Mouse (Mus musculus) megakaryocyte, adult 5-6 weeks (primary cell): ENCODE data around the gene Naa35. TPM values are rescaled to one million over a fixed set of nuclear protein-coding genes. Genes with fewer than 3 reads are reported as not detected.
"Not testable (repeated sequence)": the region's sequence is repeated elsewhere in the genome, so short reads cannot be mapped to it uniquely, and the experiment has no call there.

Experiments used
- ATAC-seq: 2 replicates; pipeline ENCODE4 v1.8.0; 2016; ENCODE audit warnings: mild to moderate bottlenecking, inconsistent platforms; ENCODE audit not compliant: poor library complexity, severe bottlenecking
- total RNA-seq, 2 experiments: library from RNA; stranded (forward) in 1 of 2; stranded (reverse) in 1 of 2; fragments of 153-499, 151-499 nt in 1 of 2; fragments of 221-1000, 200-1000 nt in 1 of 2; gene quantifications; 2 replicates each; pipeline versions ENCODE4 v1.2.3 to v1.2.4; 2015 to 2017

Naa35 gene
- total RNA-seq, 2 experiments from 2014 or later: 30.4 to 76.1 TPM

GRCm38 (mm10) chr13:59572549-59572948, 12.5 kb upstream of the Naa35 start:
- ATAC-seq: no peak

GRCm38 (mm10) chr13:59580954-59581353, 4.1 kb upstream of the Naa35 start:
- no peak for ATAC-seq

- peak; percentile 11; the same call in 1 of the 2 replicates for ATAC-seq
Measured at GRCm38 (mm10) chr13:59584481-59584880, 578 bp upstream of the Naa35 start.

GRCm38 (mm10) chr13:59585648-59586005, 568 bp downstream of the Naa35 start:
- peak; percentile 20; the same call in 1 of the 2 replicates for ATAC-seq

- ATAC-seq: no peak
Measured at GRCm38 (mm10) chr13:59587201-59587600, 2.1 kb downstream of the Naa35 start.

GRCm38 (mm10) chr13:59589672-59590071, 4.6 kb downstream of the Naa35 start:
- no peak for ATAC-seq

GRCm38 (mm10) chr13:59590691-59591090, 5.6 kb downstream of the Naa35 start:
- no peak for ATAC-seq

- ATAC-seq: not testable (repeated sequence)
Measured at GRCm38 (mm10) chr13:59592058-59592457, 7.0 kb downstream of the Naa35 start.

GRCm38 (mm10) chr13:59592630-59593029, 7.6 kb downstream of the Naa35 start:
- no peak for ATAC-seq

- ATAC-seq: no peak
Measured at GRCm38 (mm10) chr13:59603096-59603495, 18.0 kb downstream of the Naa35 start.

GRCm38 (mm10) chr13:59604511-59604910, 19.5 kb downstream of the Naa35 start:
- ATAC-seq: no peak

GRCm38 (mm10) chr13:59605221-59605922, 20.3 kb downstream of the Naa35 start:
- no peak for ATAC-seq

- no peak for ATAC-seq
Measured at GRCm38 (mm10) chr13:59609885-59610284, 24.8 kb downstream of the Naa35 start.

- ATAC-seq: no peak
Measured at GRCm38 (mm10) chr13:59610437-59610836, 25.4 kb downstream of the Naa35 start.

- no peak for ATAC-seq
Measured at GRCm38 (mm10) chr13:59613868-59614267, 28.8 kb downstream of the Naa35 start.

GRCm38 (mm10) chr13:59615152-59615551, 30.1 kb downstream of the Naa35 start:
- no peak for ATAC-seq

GRCm38 (mm10) chr13:59615554-59615953, 30.5 kb downstream of the Naa35 start:
- no peak for ATAC-seq

- ATAC-seq: no peak
Measured at GRCm38 (mm10) chr13:59618463-59618862, 33.4 kb downstream of the Naa35 start.

GRCm38 (mm10) chr13:59621643-59622489, 36.8 kb downstream of the Naa35 start:
- ATAC-seq: no peak

- no peak for ATAC-seq
Measured at GRCm38 (mm10) chr13:59624389-59624788, 39.3 kb downstream of the Naa35 start.

- no peak for ATAC-seq
Measured at GRCm38 (mm10) chr13:59624903-59625302, 39.8 kb downstream of the Naa35 start.

- no peak for ATAC-seq
Measured at GRCm38 (mm10) chr13:59626739-59627138, 41.7 kb downstream of the Naa35 start.
